Mouse (Mus musculus): Measurements from ENCODE around the gene Ntm.

Gene Ntm

DNA sequence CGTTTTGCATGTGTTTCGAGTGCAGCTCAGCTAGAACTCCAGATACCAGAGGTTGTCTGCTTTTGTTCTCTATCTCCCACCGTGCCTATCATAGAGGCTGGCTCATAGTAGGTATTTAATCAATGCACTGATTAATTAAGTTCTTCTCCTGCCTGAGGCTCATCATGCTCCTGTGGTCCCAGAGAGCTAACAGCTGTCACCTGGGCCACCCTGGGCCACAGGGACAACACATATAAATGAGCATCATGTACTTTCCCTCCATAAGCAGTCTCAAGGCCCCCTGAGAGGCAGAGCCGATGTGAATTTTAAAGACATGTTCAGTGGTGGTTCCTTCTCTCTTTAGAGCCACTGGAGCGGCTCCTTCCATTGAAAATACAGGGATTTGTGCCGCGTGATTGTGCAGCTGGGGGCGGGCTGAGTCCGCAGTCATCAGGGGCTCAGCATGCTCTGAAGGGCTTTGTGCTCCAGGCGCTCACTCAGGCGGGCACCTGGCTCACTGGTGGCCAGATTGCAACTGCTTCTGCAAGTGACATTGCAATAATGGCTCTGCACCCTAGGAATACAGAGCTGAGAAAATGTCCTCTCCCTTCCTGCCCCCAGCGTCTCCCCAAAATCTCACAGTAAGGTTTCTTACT lies 160.8 kb downstream of the Ntm start:
- no peak for DNase-seq (ENCODE audit: low spot score)

DNA sequence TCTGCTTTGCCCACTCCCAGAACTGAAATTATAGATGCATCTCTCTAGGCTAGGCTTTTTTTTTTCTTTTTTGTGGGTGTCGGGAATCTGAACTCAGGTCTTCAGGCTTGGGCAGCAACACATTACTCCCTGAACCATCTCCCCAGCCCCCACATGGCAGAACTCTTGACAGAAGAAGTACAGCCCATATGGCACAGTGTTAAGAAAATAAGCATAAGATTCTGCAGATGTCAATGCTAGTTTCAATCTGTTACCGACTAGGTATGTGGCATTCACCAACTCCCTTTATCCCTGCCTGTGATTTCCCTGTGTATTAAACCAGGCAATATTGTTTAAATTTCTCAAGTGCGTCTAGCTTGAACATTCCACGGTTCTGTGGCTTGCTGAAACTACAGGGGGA lies 166.7 kb downstream of the Ntm start:
- DNase-seq (ENCODE audit: low spot score) = no peak

DNA sequence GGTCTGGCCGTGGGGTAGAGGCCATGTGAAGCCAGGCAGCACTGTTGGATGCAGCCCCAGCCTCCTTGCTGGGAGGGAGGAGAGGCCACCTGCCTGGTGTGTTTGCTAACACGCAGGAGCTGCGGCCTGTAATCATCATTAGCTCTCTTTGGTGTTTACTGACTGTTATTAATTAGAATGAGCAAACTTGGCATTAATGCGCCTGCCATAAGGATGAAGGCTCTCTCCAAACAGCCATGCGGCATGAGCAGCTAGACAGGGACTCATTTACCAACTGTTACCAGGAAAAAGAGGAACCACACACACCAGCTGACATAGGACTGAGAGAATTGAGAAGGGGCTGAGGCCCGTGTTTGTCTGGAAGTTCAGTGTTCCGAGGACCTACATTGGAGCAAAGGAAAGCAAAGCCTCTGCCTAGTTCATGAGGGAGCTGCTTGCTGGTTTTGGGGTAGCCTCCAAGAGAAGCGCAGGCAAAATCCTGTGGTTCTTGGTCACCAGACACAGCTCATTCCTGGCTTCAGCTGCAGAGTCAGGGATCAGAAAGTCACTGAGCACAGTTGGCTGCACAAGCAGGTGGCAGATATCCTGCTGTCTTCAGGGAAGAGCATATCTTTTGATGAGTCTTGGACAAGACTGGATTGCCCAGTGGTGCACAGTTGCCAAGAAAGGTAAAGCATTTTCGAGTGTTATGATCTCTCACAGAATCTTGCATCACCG lies 171.6 kb downstream of the Ntm start:
- no peak for DNase-seq (ENCODE audit: low spot score)

DNA sequence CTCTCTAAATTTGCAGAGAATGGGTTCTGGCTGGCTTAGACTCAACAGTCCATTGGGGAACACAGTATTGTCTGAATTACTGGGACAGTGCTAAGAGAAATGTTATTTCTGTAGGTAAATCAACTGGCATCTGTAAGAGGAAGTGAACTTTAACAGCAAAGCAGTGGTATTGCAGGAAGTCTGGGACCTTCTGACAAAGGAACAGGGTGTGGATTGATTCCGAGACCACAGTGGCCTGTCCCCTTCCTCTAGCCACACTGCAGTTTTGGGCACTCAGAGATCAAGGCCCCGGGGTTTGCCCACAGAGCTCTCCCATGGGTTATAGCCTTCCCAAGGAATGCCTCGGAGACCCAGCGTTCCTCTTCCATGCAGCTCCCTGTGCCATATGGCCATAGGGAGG lies 172.9 kb downstream of the Ntm start:
- DNase-seq (ENCODE audit: low spot score) = no peak

DNA sequence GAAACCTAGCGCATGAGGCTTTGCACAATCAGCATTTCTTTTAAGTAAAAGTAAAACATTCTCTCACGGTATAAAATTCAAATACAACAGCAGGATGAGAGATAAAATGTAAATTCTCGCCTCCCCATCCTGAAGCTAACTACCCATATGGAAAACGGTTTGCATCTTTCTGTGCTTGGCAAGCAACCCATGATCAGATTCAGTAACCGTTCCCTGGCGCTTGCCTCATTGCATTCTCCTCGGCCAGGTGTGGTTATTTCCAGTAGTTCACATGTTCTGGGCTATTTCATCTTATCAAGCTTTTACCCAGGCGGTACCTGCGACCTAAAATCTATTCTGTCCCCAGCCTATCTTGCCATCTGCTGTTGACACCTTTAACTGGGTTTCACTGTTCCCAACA lies 174.1 kb downstream of the Ntm start:
- DNase-seq (ENCODE audit: low spot score) = no peak

DNA sequence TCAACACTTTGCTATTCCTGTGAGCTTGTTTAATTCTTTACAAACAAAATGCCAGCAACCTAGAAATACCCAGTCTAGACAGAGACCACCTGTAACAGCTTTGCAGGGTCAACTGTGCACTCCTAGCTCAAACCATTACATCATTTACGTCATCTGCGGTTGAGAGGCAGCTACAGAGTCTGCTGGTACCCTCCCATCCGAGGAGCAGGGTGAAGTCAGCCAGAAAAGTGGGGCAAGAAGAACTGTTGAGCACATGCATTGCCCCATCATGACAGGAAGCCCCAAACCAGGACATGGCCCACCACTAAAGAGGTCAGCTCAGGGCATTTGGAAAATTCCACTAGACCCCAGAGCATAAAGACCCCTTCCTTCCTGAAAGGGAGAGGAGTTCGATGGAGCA lies 175.5 kb downstream of the Ntm start:
- no peak for DNase-seq (ENCODE audit: low spot score)

DNA sequence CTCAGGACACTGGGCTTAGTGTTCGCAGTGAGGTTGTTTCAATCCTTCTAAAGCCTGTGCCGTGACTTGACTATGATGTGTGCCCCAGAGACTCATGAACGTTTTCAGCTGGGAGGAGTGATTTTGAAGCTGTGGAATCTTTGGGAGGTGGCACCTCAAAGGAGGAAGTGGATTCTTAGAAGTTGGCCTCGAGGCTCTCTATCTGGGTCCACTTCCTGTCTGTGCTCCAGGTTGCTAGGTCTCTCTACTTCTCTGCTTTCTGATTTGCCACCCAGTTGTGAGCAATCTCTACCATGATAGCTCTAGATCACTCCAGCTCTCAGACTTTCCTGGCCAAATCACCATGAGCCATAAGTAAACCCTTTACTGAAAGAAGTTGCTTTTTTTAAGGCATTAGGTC lies 180.2 kb downstream of the Ntm start:
- DNase-seq (ENCODE audit: low spot score) = no peak

DNA sequence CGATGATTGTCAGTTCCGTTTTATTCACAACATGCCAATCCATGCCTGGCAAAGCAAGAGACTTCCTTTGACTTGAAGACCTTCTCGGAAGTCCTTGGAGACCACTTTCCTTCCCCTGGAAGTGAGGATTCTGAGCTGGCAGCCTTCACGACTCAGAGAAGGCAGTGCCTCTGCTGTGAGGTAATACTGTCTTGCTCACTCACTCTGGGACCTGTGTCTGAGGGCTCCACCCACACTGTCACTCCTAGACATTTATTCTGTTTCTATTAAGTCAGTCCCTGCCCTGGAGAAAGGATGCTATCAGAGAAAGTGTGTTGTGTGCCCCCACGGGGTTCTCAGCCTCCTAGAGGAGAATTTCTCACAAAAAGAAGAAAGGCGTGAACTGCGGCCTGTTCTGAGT lies 183.2 kb downstream of the Ntm start:
- no peak for DNase-seq (ENCODE audit: low spot score)

DNA sequence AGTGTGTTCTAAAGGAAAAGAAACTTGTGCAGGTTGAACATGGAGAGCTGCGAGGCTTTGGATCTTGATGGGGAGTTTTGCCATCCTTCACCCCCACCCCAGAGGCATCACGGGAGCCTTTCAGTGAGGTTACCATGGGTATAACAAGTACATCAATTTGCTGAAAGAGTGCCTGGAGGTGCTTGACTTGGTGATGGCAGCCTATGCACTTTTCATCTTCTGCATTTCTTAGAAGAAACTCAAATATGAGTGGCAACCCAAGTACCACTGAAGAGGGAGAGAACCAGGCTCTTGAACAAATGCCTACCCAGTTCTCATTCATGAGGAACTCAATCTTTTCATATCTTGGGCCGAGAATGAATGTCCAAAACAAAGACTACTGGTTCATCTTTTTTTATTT lies 186.0 kb downstream of the Ntm start:
- peak; percentile 28 for DNase-seq (ENCODE audit: low spot score)

DNA sequence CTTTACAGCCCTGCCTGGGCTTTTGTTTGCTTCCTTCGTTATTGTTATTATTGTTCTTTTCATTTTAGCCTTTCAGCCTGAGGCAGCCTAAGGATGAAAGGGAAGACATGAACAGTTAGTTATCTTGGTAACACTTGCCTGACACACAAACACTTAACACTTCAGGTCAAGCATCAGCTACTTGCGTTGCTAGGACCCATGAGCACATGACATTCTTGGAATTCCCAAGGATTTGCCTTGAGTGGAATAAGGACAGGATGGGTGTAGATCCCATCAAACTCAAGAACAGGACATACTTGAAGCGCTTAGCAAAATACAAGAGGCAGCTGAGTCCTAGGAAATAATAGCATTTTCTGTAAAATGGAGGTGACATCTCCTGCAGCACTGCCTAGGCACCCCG lies 186.4 kb downstream of the Ntm start:
- peak; percentile 57 for DNase-seq (ENCODE audit: low spot score)

DNA sequence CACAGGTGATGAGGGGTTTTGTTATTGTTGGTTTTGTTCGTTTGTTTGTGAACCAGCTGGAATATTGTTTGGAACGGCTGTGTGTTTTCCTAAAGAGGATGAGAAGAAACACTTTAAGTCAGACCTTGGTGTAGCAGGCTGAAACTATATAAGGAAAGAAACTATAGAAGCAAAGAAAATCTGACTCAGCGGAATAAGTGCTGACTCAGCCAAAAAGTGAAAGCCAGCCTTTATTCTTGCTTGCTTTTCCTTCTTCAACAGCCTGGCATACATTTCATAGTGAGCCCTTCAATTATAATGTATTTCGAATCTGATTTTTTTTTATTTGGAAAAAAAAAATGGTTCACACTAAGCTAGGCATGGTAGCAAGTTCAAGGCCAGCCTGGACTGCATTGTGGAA lies 186.9 kb downstream of the Ntm start:
- no peak for DNase-seq (ENCODE audit: low spot score)

DNA sequence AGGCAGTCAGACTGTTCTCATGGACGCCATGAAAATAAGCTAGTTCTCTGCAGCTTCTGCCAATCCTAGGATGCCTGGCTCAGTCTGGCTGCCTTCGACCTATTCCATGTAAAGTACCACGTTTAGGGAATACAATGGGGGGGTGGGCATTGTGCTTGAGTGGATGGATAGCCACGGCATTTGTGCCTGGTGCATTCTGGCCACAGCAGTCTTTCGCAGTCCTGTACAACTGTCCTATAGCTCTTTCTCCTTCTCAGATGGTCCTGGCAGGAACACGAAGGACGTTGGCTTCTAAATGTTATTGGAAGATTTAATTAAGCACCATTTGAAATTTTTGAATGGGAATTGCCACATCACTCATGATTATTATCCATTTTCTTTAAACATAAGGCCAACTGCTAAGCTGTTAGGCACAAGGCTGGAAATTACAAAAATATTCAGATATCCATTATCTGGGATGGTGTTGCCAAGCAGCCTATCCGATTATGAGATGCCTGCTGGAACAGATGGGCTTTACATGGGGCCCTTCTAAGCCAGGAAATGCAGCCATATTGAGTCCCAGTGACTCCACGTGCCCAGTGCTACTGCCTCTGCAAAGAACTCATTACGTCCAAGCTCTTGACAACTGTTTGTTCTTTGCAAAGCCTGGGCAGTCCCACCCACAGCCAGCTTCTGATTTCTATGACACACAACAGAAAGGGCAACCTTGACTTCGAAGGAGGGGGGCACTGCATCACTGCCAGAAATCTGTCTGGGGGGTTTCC lies 190.1 kb downstream of the Ntm start:
- DNase-seq (ENCODE audit: low spot score) = no peak

DNA sequence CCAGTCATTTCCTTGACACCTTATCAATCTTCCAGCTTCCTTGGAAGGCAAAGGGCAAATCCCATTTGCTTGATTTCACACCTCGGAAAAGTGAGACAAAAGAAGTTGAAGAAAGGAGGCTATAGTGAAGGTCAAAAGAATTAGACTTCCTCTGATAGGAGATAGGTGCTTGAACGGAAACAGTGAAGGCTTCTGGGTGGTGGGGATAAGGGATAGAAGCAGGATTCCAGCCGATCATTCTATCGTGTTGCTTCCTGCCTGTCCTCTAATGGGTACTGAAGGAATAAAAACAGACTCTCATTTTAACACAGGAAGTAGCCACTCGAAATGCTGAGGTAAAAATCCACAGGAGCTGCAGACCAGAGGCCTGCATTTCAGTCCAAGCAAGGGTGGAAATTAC lies 191.1 kb downstream of the Ntm start:
- no peak for DNase-seq (ENCODE audit: low spot score)

DNA sequence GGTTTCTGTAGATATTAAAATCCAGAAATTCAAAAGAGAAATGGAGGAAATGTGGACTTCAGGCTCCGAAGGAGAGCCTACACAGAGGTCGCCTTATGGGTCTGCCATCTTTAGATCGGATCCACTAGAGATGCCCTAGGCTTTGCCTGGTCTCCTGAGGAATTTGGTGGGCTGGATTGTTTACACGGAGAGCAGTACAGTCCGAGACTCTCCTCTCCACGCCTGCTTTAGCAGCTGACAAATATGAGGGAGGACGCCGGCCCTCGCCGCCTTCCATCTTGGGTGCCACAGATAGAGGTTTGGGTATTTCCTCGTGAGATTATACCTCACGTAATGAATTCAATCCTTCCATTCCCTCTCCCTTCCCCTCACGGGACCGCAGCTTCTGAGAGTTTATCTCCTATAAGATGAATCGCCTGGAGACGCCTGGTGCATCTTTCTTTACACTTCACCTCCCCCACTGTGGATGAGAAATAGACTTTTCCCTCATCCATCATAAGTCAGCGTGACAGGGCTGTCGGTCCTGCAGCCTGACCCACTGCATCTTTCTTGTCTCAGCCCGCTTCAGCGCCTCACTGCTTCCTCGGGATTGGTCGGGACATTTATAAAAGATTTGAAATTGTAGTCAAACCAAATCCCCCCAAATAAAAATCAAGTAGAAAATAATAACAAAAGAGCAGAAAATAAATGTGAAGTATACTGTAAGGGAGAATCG lies 191.7 kb downstream of the Ntm start:
- DNase-seq (ENCODE audit: low spot score) = no peak

DNA sequence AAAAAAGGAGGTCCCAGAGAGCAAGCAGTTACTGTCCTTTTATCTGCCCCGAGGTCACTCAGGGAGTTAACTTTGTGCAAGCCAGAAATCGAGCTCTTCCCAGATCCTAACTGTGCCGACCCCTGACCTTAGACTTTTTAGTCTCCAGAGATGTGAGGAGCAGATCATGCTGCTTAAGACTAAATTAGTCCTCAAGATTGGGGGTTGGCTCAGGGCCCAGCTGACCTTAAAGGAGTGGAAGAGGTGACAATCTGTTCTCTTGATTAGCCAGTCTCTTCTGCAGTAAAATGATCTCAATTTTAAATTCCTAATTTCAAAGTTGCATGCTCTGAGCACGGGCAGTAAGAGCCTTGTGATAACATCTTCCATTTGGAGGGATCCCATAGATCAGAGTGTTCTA lies 193.6 kb downstream of the Ntm start:
- no peak for DNase-seq (ENCODE audit: low spot score)

DNA sequence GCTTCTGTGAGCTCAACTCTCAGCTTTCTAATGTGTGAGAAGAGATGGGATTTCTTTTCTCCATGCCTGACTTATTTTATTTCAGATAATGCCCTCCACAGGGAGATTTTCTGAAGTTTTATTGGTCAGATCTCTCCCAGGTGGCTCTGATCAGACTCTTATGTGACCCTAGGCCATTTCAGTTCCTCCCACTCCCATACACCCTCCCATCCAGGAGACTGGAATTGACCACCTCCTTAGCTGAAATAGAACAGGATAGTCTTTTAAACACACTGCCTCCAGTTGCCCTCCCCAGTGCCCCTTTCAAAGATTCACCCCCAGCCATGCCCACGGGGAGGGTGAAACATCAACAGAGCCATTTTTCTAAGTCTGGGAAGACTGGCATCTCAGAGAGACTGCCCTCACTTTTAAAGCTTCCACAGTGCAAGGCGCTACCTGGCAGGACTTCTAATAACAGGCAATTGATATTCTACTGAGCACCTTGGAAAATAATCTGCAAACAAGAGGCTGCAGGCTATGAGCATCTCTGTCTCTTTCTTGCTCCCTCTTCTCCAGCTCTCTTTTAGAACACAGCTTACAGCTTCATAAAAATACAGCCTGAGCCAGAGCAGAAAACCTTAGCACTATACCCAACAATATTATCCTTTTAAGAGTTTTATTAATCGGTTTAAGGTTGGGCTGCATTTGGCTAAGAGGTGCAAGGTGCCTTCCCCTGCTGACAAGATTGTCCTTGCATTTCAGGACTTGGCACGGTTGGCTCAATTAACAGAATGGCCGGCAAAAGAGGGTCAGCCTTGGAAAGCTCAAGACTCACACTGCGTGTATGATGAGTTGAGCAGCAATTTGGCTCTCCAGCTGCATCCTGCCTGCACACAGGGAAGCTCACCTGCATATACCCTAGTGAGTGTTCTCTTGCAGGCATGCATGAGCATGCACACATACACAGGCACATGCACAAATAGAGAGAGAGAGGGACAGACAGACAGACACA lies 196.7 kb downstream of the Ntm start:
- no peak for DNase-seq (ENCODE audit: low spot score)

DNA sequence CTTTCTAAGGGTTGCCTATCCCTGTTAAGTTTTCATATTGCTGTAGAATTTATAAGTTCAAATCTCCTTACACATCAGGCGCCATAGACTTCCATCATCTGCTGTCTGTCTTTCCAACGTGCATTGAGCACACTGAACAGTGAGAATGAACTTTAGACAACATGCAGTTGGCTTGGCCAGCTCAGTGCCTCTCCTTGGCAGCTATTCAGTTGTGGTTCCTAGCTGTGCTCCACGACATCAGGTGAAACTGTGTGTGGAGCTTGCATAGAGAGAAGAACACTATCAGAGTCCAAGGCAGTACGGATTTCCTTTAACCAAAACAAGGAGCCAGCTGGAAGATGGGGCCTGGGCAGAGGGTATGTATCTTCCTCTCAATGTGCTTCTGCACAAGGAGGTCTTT lies 199.6 kb downstream of the Ntm start:
- no peak for DNase-seq (ENCODE audit: low spot score)

DNA sequence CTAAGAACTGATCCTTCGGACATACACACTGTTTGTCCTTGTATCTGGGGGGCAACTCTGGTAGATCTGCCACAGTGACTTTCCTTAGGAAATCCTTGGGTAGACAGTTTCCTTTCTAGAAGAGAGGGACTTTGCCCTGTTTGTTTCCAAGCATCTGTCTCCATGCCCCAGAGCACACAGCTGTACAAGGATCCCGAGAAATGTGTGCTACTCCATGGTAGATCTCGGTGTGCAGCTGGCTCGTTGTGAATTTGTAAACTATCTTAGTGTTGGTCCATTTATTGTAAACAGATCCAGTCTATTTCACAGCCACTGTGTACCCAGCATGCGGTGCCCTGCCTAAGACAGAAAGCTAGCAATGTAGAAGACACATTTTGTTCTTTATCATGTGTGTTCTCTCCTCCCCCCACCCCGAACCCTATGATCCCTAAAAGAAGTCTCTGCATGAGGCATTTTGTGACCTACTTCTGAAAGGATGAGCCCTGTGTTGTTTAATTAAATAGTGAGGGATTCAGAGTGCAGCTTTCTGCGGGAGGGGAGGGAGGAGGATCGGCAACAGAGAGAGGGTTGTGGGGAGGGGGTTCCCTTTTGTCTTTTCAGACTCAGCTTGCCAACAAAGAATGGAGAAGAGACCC lies 200.9 kb downstream of the Ntm start:
- no peak for DNase-seq (ENCODE audit: low spot score)

DNA sequence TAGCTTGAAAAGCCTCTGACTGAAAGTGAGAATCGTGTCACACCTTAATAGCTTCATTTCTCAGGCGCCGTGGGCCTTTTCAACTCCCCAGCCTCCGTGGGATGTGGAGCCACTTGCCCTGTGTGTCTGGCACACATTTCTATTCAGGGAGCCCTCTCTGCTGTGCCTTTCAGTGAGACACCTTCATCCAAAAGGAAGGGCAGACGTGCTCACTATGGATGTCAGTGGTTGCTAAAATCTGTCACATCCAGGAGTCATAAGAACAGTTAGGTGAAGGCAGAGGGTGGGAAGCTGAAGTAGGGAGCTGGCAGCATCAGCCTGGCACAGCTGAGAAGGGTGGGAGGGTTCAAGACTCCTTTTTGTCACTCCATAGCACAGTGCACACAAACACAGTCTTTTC lies 201.4 kb downstream of the Ntm start:
- DNase-seq (ENCODE audit: low spot score) = no peak

DNA sequence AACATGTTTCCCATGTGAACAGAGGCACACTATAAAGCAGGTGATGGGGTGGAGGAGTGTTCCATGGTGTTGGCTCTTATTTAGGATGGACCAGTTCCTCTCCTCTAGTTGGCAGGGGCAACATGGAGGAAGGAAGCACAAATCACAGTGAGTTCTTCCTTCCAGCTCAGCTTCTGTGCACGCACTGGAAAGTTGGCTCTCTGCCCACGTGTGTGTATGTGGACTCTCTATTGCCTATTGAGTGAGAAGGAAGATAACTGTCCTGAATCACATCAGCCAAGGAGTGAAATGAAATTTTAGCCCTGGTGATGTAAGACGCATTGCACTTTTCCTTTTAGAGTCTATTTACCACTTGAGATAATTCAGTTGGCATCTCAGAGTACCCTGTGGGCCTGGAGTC lies 203.0 kb downstream of the Ntm start:
- no peak for DNase-seq (ENCODE audit: low spot score)

DNA sequence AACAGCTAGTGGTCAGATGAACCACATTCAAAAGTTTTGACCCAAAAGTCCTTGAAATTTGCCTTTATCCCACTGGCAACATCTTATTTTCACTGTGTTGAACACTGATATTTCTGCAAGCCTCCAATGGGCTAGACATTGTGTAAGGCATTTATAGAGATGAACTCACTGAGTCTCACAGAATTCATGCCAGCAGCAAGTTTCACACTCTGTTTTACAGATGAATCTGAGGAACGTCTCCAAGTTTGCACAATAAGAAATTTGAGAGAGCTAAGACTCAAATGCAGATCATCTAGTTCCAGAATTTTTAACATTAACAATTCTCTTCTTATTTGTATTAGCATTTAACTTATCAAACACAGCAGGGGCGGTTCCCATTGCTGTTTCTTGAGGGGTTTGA lies 203.9 kb downstream of the Ntm start:
- no peak for DNase-seq (ENCODE audit: low spot score)

All from lung, postnatal 25 days (tissue).